Mouse (Mus musculus): Measurements from ENCODE around the gene Zfp53. TPM values are rescaled to one million over a fixed set of nuclear protein-coding genes. Genes with fewer than 3 reads are reported as not detected.
"Not testable (repeated sequence)": the region's sequence is repeated elsewhere in the genome, so short reads cannot be mapped to it uniquely, and the experiment has no call there.

The Zfp53 gene
- 8.6 and 10.5 TPM in 2 replicates for polyA plus RNA-seq (2014; fragmentation: Nextera tagmentation; extraction: Ambion mirVana)

DNA sequence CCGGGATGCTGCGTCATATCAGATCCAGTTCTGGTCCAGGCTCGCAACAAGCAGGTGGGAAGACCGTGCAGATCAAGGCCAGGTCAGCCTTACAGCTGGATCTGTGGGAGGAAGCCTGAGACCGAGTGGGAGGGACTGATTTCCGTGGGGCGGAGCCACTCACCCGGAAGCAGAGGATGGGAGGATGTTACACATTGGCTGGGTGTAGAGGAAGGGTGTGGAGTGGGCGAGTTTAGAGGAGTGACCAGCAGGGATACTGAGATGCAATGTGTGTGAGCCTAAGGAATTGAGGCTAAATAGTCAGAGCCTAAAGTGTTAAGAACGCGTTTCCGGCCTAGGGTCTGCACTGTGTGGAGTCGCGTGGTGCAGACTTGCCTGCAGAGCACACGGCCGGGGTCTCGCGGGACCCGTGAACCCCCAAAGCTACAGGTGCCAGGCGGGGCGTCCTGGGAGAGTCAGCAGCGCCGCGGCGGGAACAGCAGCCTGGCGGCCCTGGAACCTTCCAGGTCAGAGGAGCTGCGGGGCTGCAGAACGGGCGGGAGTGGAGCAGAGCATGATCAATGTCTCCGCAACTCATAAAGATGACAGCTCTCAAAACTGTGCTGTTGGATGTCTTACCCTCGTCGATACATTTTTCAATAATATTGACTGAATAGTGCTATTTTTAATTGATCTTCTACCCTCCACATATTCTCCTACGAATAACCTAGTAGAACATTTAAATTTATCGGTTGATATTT is at the start of gene Zfp53:
Zfp53 (plus strand) TSS at position 239 of the 740 bp plus-strand sequence.
- H3K27me3 ChIP-seq (ENCODE audit: control insufficient read depth, insufficient read depth, low read length) = no peaks in the 10 kb centered on the region
- WGBS = 1% methylated on average over 34 of the region's 34 CpGs
- no peak within 1 kb of the TSS for H3K27ac ChIP-seq (ENCODE audit: low read depth, low read length)
- ATAC-seq (ENCODE audit: low FRiP score) = peak; percentile 99
- H3K9me3 ChIP-seq (ENCODE audit: control insufficient read depth, low read length) = no peaks in the 10 kb centered on the region
- peak within 1 kb of the TSS; percentile 74 for H3K4me3 ChIP-seq (ENCODE audit: low read depth, low read length)
- peak; percentile 79 for DNase-seq (ENCODE audit: low spot score)
- no peaks in the 10 kb centered on the region for H3K4me1 ChIP-seq (replicated peaks; ENCODE audit: control insufficient read depth, insufficient read depth, low read length)
- peak within 1 kb of the TSS; percentile 81 for H3K4me2 ChIP-seq (replicated peaks; ENCODE audit: low read depth, low read length)
- H3K36me3 ChIP-seq (ENCODE audit: control insufficient read depth, insufficient read depth, low read length) = no peaks in the 10 kb centered on the region
- peak within 1 kb of the TSS; percentile 68 for H3K9ac ChIP-seq (ENCODE audit: low read depth, low read length)

- peak overlapping the region; percentile 56; the same call in 1 of the 2 replicates for H3K9ac ChIP-seq (ENCODE audit: low read depth, low read length)
- no peaks in the 10 kb centered on the region for H3K27me3 ChIP-seq (ENCODE audit: control insufficient read depth, insufficient read depth, low read length)
- H3K36me3 ChIP-seq (ENCODE audit: control insufficient read depth, insufficient read depth, low read length) = no peaks in the 10 kb centered on the region
- peak overlapping the region; percentile 46 for H3K4me2 ChIP-seq (replicated peaks; ENCODE audit: low read depth, low read length)
- ATAC-seq (ENCODE audit: low FRiP score) = peak; percentile 84
- H3K9me3 ChIP-seq (ENCODE audit: control insufficient read depth, low read length) = no peaks in the 10 kb centered on the region
- WGBS = 0% methylated on average over 3 of the region's 3 CpGs
- H3K4me1 ChIP-seq (replicated peaks; ENCODE audit: control insufficient read depth, insufficient read depth, low read length) = no peaks in the 10 kb centered on the region
- DNase-seq (ENCODE audit: low spot score) = peak; percentile 84
- no peak overlapping the region for H3K27ac ChIP-seq (ENCODE audit: low read depth, low read length)
- peak overlapping the region; percentile 64 for H3K4me3 ChIP-seq (ENCODE audit: low read depth, low read length)
Measured at GRCm38 (mm10) chr17:21449669-21450068, 39.1 kb upstream of the Zfp53 start.

DNA sequence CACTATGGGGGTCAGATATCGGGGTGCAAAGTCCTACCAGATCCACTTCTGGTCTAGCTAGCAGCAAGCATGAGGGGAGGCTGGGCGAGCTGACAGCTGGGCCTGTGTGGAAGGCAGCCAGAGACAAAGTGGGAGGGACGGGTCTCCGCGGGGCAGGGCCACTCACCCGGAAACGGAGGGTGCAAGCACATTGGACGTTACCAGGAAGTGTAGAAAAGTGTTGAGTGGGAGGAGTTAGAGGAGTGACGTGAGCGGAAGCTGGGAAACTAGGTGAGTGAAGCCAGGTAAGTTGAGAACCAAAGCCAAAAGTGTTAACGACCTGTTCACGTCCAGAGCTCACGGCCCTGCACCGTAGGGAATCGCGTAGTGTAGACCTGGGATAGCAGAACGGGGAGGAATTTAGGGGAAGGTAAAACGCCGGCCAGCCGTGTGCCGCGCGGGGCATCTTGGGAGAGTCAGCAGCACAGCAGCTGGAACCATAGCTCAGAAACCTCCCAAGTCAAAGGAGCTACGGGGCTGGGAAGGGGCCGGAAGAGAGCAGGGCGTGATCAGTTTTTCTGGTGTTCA is 38.6 kb upstream of the Zfp53 start, which contains the start of gene Zfp51:
Zfp51 (plus strand) TSS at position 237 of the 567 bp plus-strand sequence.
- peak within 1 kb of the TSS; percentile 56 for H3K9ac ChIP-seq (ENCODE audit: low read depth, low read length)
- peak within 1 kb of the TSS; percentile 64 for H3K4me3 ChIP-seq (ENCODE audit: low read depth, low read length)
- H3K4me1 ChIP-seq (replicated peaks; ENCODE audit: control insufficient read depth, insufficient read depth, low read length) = no peaks in the 10 kb centered on the region
- H3K27me3 ChIP-seq (ENCODE audit: control insufficient read depth, insufficient read depth, low read length) = no peaks in the 10 kb centered on the region
- no peaks in the 10 kb centered on the region for H3K9me3 ChIP-seq (ENCODE audit: control insufficient read depth, low read length)
- under 1% methylated on average over 26 of the region's 26 CpGs for WGBS
- no peak within 1 kb of the TSS for H3K27ac ChIP-seq (ENCODE audit: low read depth, low read length)
- peak; percentile 86 for DNase-seq (ENCODE audit: low spot score)
- peak within 1 kb of the TSS; percentile 46 for H3K4me2 ChIP-seq (replicated peaks; ENCODE audit: low read depth, low read length)
- peak; percentile 100 for ATAC-seq (ENCODE audit: low FRiP score)
- H3K36me3 ChIP-seq (ENCODE audit: control insufficient read depth, insufficient read depth, low read length) = no peaks in the 10 kb centered on the region

- no peak overlapping the region for H3K4me2 ChIP-seq (replicated peaks; ENCODE audit: low read depth, low read length)
- H3K4me3 ChIP-seq (ENCODE audit: low read depth, low read length) = no peak overlapping the region
- ATAC-seq (ENCODE audit: low FRiP score) (no peak), DNase-seq (ENCODE audit: low spot score) (no peak)
- H3K9me3 ChIP-seq (ENCODE audit: control insufficient read depth, low read length) = no peaks in the 10 kb centered on the region
- H3K27me3 ChIP-seq (ENCODE audit: control insufficient read depth, insufficient read depth, low read length) = no peaks in the 10 kb centered on the region
- no peak overlapping the region for H3K9ac ChIP-seq (ENCODE audit: low read depth, low read length)
- H3K4me1 ChIP-seq (replicated peaks; ENCODE audit: control insufficient read depth, insufficient read depth, low read length) = no peaks in the 10 kb centered on the region
- 95% methylated on average over 5 of the region's 5 CpGs for WGBS
- peaks cover 4% of the 10 kb centered on the region; the same call in 1 of the 2 replicates for H3K36me3 ChIP-seq (ENCODE audit: control insufficient read depth, insufficient read depth, low read length)
- no peak overlapping the region for H3K27ac ChIP-seq (ENCODE audit: low read depth, low read length)
Measured at GRCm38 (mm10) chr17:21463550-21463949, 25.2 kb upstream of the Zfp53 start.

- Histone ChIP-seq H3K27ac (ENCODE audit: low read depth, low read length) (no peak overlapping the region), H3K4me2 (replicated peaks; ENCODE audit: low read depth, low read length) (no peak overlapping the region), H3K9ac (ENCODE audit: low read depth, low read length) (no peak overlapping the region), H3K27me3 (ENCODE audit: control insufficient read depth, insufficient read depth, low read length) (no peaks in the 10 kb centered on the region), H3K4me1 (replicated peaks; ENCODE audit: control insufficient read depth, insufficient read depth, low read length) (no peaks in the 10 kb centered on the region), H3K36me3 (ENCODE audit: control insufficient read depth, insufficient read depth, low read length) (no peaks in the 10 kb centered on the region), H3K9me3 (ENCODE audit: control insufficient read depth, low read length) (no peaks in the 10 kb centered on the region), H3K4me3 (ENCODE audit: low read depth, low read length) (no peak overlapping the region)
- ATAC-seq (ENCODE audit: low FRiP score) = no peak
- DNase-seq (ENCODE audit: low spot score) = no peak
- 82% methylated on average over 3 of the region's 3 CpGs for WGBS
Measured at GRCm38 (mm10) chr17:21472032-21472652, 16.7 kb upstream of the Zfp53 start.

DNA sequence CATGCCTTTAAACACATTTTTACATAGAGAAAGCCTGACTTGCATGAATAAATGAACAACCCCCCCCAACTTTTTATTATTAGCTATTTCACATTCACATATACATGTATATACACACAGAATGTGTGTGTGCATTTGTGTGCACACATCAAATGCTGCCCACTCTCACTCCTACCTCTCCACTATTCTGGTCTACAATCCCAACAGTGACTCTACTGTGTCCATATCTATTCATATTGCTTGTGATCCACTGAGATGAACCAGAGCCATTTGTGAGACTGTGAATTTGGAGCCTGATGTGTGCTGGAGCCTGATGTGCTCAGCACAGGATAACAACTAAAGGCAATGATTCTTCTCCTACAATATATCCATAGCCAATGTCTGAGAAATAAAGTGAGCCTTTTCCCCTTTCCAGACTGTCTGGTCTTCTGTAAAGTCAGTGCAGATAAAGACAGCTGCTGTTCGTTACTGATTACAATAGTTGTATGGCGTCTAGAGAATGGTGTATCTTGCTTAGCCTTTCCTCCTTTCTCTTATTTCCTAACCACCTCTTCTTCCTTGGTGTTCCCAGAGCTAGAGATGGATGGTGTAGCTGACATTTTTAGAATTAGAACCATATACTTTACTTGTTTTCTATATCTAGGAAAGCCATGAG is 16.0 kb upstream of the Zfp53 start:
- WGBS = 80% methylated on average over 2 of the region's 2 CpGs
- Histone ChIP-seq H3K4me1 (replicated peaks; ENCODE audit: control insufficient read depth, insufficient read depth, low read length) (no peaks in the 10 kb centered on the region), H3K27me3 (ENCODE audit: control insufficient read depth, insufficient read depth, low read length) (no peaks in the 10 kb centered on the region), H3K9me3 (ENCODE audit: control insufficient read depth, low read length) (no peaks in the 10 kb centered on the region), H3K4me2 (replicated peaks; ENCODE audit: low read depth, low read length) (no peak overlapping the region), H3K36me3 (ENCODE audit: control insufficient read depth, insufficient read depth, low read length) (no peaks in the 10 kb centered on the region), H3K4me3 (ENCODE audit: low read depth, low read length) (no peak overlapping the region), H3K9ac (ENCODE audit: low read depth, low read length) (no peak overlapping the region), H3K27ac (ENCODE audit: low read depth, low read length) (no peak overlapping the region)
- ATAC-seq (ENCODE audit: low FRiP score) (no peak), DNase-seq (ENCODE audit: low spot score) (no peak)

- no peak overlapping the region for H3K4me2 ChIP-seq (replicated peaks; ENCODE audit: low read depth, low read length)
- ATAC-seq (ENCODE audit: low FRiP score) = no peak; the same call in 1 of the 2 replicates
- no peaks in the 10 kb centered on the region for H3K9me3 ChIP-seq (ENCODE audit: control insufficient read depth, low read length)
- H3K9ac ChIP-seq (ENCODE audit: low read depth, low read length) = no peak overlapping the region
- H3K27ac ChIP-seq (ENCODE audit: low read depth, low read length) = no peak overlapping the region
- H3K27me3 ChIP-seq (ENCODE audit: control insufficient read depth, insufficient read depth, low read length) = no peaks in the 10 kb centered on the region
- H3K4me1 ChIP-seq (replicated peaks; ENCODE audit: control insufficient read depth, insufficient read depth, low read length) = no peaks in the 10 kb centered on the region
- DNase-seq (ENCODE audit: low spot score) = peak; percentile 25
- WGBS = 33% methylated on average over 14 of the region's 14 CpGs
- H3K4me3 ChIP-seq (ENCODE audit: low read depth, low read length) = no peak overlapping the region
- no peaks in the 10 kb centered on the region for H3K36me3 ChIP-seq (ENCODE audit: control insufficient read depth, insufficient read depth, low read length)
Measured at GRCm38 (mm10) chr17:21473362-21474190, 15.2 kb upstream of the Zfp53 start.

DNA sequence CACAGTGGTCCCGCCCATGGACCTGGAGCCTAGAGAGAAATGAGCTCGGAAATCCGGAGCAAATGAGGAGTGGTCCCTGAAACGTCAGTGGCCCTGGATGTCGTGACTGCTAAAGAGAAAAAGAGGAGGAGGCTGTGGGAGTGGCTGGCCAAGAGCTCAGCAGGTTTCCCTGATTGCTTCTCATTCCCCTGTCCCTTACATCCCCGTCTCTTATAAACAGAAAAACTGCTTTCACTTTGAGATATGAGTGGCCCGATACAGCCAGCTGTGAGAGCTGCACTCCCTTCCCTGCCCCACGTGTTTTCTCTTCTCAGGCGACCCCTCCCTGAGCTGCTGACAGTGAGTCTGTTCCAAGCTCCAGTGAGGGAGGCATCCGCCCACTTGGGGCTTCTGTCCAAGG is 14.1 kb upstream of the Zfp53 start:
- H3K27me3 ChIP-seq (ENCODE audit: control insufficient read depth, insufficient read depth, low read length); DNase-seq (ENCODE audit: low spot score); H3K27ac ChIP-seq (ENCODE audit: low read depth, low read length); H3K4me1 ChIP-seq (replicated peaks; ENCODE audit: control insufficient read depth, insufficient read depth, low read length); H3K9me3 ChIP-seq (ENCODE audit: control insufficient read depth, low read length); H3K4me2 ChIP-seq (replicated peaks; ENCODE audit: low read depth, low read length); H3K36me3 ChIP-seq (ENCODE audit: control insufficient read depth, insufficient read depth, low read length); H3K9ac ChIP-seq (ENCODE audit: low read depth, low read length); H3K4me3 ChIP-seq (ENCODE audit: low read depth, low read length); ATAC-seq (ENCODE audit: low FRiP score): not testable (repeated sequence)
- 26% methylated on average over 7 of the region's 10 CpGs for WGBS

Measured in hindbrain, embryonic 11.5 days (tissue).